Mouse (Mus musculus) cortical plate, adult 2 months (tissue): ENCODE data around the gene Cbr3.

Experiments used
- CTCF ChIP-seq: fragments of 200-500 bp; IDR thresholded peaks from 2 replicates; pipeline ENCODE4 v1.5.1; 2011; ENCODE audit warnings: mild to moderate bottlenecking, control low read depth, low read length; ENCODE audit not compliant: insufficient read depth; ENCODE audit errors: extremely low read depth
- POLR2A ChIP-seq: fragments of 200-500 bp; IDR thresholded peaks from 2 replicates; pipeline ENCODE4 v1.6.1; 2011; ENCODE audit warnings: mild to moderate bottlenecking, low read length, control low read depth; ENCODE audit not compliant: insufficient read depth; ENCODE audit errors: extremely low read depth

DNA sequence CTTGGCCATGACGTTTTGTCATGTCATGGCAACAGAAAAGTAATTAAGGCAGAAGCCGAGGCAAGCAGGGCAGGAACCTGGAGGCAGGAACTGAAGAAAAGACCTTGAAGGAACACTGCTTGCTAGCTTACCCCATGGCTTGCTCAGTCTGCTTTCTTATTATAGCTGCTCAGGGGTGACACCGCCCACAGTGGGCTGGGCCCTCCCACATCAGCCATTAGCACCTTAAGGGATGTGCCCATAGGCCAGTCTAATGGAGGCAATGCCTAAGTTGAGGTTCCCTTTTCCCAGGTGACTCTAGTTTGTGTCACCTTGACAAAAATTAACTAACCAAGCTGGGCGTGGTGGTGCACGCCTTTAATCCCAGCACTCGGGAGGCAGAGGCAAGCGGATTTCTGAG is 24.1 kb downstream of the Cbr3 start:
- no peak for TF ChIP-seq CTCF
- no peak for TF ChIP-seq POLR2A
